Mouse (Mus musculus) embryonic fibroblast, embryonic 13.5 days (primary cell): ENCODE measurements around the gene B3galnt2. TPM values are rescaled to one million over a fixed set of nuclear protein-coding genes. Genes with fewer than 3 reads are reported as not detected.
"Not testable (repeated sequence)": the region's sequence is repeated elsewhere in the genome, so short reads cannot be mapped to it uniquely, and the experiment has no call there.

Source experiments
- H3K27ac ChIP-seq: 2 replicates; pipeline ENCODE4 v1.5.1; 2012; ENCODE audit warnings: low read length, control low read depth, inconsistent platforms; ENCODE audit not compliant: insufficient read depth
- H3K4me1 ChIP-seq: 2 replicates; pipeline ENCODE4 v1.6.1; 2011; ENCODE audit warnings: low read length; ENCODE audit not compliant: control insufficient read depth, insufficient read depth
- H3K4me3 ChIP-seq: 2 replicates; pipeline ENCODE4 v1.5.1; 2011; ENCODE audit warnings: mild to moderate bottlenecking, control low read depth, low read length; ENCODE audit not compliant: insufficient read depth
- CTCF ChIP-seq: IDR thresholded peaks from 2 replicates; pipeline ENCODE4 v1.5.1; 2011; ENCODE audit warnings: mild to moderate bottlenecking, control low read depth, low read length, moderate library complexity, borderline replicate concordance; ENCODE audit not compliant: insufficient read depth
- POLR2A ChIP-seq: IDR thresholded peaks from 2 replicates; pipeline ENCODE4 v1.6.1; 2011; ENCODE audit warnings: low read depth, mild to moderate bottlenecking, control low read depth, low read length, moderate library complexity
- polyA plus RNA-seq: library from polyadenylated mRNA; stranded (reverse); fragments of >200 nt; gene quantifications from 2 replicates; pipeline ENCODE4 v1.2.4, GENCODE M21; 2011; ENCODE audit warnings: low read depth; ENCODE audit not compliant: missing spikeins, insufficient read length

The B3galnt2 gene
- polyA plus RNA-seq, 1 experiment = 44.5 TPM

DNA sequence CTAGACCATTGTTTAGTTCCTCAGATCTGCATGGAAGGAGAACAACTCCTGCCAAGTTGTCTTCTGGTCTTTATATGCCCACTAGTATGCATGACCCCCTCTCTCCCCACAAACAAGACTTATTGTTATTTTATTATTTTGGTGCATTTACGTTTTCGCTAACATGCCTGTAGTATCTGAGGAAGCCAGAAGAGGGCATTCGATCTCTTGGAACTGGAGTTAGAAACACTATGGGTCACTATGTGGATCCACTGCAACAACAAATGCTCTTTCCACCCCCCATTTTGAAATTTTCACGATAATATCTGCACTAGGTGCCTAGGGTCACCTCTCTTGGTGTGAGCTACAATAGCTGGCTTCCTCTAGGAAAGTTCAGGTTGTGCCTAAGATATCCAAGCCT, 49.8 kb downstream of the B3galnt2 start:
- no peak overlapping the region for H3K27ac ChIP-seq
- no peak overlapping the region for H3K4me3 ChIP-seq
- no peaks in the 10 kb centered on the region for H3K4me1 ChIP-seq
- TF ChIP-seq POLR2A (no peak), CTCF (no peak)

DNA sequence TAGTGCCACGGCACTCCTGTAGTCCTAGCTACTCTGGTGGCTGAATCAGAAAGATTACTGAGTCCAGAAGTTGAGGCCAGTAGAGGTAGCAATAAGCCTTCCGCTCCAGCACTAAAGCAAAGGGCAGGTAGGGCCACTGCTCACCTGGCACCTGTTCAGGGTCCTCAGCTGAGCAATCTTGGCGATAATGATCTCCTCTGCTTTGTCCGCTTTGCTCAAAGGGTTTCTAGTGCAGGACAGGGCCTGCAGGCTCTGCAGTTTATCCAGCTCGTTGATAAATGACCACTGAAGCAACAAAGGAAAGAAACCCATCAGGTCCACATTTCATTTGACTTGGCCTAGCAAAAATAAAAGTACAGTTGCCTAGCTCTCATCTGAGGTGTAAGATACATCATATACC, 50.7 kb downstream of the B3galnt2 start:
- TF ChIP-seq CTCF (no peak), POLR2A (no peak)
- Histone ChIP-seq H3K4me1 (no peaks in the 10 kb centered on the region), H3K4me3 (no peak overlapping the region), H3K27ac (no peak overlapping the region)

DNA sequence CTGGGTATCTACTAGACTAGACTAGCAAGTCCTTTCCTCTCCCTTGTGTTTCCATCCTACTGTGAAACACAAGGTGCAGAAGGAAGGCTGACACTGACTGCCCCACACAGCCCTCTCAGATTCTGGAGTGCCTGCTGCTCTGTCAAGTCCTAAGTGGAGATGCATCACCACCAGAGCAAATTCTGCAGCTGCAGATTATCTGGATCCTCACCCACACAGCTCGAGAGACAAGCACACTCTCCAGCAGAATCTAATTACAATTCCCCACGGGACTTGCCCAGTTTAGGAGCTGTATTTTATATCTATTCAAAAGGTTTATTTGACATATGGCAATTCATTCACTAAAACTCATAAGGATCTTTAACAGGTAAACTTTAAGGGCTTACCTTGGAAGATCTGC, 51.8 kb downstream of the B3galnt2 start:
- no peak overlapping the region for H3K4me3 ChIP-seq
- TF ChIP-seq CTCF (no peak), POLR2A (no peak)
- H3K27ac ChIP-seq = no peak overlapping the region
- no peaks in the 10 kb centered on the region for H3K4me1 ChIP-seq

DNA sequence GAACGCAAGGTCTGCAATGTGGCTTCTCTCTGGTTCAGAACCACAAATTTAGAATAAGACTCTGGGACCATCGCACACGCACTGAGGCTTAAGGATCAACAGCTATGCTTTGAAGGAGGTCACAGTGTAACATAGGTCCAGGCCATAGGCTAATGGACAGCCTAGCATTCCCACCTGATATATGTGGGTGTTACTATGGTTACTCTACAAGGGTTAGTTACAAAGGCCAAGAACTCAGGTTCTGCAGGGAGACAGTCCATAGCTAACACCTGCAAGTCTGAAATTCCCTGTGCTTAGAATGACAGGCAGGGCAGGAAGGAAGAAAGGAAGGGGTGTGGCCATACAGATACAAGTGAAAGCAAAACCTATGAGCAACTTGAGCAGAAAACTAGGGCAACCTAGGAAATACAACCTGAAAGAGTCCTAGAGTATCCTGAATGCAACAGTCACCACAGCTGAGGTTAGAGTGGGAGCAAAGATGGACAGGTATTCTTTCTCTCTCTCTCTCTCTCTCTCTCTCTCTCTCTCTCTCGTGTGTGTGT, 57.3 kb downstream of the B3galnt2 start:
- TF ChIP-seq POLR2A (no peak), CTCF (no peak)
- Histone ChIP-seq H3K4me3 (no peak overlapping the region), H3K4me1 (no peaks in the 10 kb centered on the region), H3K27ac (no peak overlapping the region)

DNA sequence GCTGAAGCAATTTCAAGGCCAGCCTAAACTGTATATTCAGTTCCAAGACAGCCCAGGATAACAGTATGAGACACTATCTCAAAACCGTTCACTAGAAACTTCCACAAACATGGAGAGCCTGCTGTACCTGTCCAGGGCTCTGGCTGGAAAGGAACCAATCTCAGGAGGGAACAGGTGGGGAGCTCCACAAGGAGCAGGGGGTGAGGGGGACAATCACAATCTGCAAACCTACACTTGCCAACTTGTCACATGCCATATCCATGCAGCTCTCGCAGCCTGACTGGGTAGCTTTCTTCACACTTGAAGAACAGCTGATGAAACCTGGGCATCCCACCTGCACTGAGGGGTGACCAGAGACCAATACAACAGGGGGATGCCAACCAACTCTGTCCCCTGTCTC, 59.7 kb downstream of the B3galnt2 start:
- no peaks in the 10 kb centered on the region for H3K4me1 ChIP-seq
- H3K4me3 ChIP-seq = no peak overlapping the region
- TF ChIP-seq POLR2A = no peak
- no peak for TF ChIP-seq CTCF
- H3K27ac ChIP-seq = no peak overlapping the region

DNA sequence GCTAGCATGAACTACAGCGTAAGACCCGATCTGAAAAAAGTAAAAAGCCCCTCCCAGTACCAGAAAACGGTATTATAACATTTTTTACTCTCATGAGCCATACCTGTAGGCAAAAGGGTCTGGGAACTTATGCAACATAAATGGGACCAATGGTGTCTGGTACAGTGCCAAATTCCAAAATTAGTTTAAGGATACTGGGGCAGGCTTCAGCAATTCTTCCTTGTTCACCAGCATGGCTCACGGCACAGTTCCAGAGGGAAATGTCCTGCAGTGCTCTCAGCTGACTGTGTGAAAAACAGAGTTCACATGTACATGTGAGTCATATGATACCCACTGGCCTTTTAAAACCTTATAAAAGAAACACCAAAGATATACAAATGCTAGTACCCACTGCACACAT, 60.3 kb downstream of the B3galnt2 start:
- Histone ChIP-seq H3K4me3 (no peak overlapping the region), H3K4me1 (no peaks in the 10 kb centered on the region), H3K27ac (no peak overlapping the region)
- TF ChIP-seq CTCF (no peak), POLR2A (no peak)

DNA sequence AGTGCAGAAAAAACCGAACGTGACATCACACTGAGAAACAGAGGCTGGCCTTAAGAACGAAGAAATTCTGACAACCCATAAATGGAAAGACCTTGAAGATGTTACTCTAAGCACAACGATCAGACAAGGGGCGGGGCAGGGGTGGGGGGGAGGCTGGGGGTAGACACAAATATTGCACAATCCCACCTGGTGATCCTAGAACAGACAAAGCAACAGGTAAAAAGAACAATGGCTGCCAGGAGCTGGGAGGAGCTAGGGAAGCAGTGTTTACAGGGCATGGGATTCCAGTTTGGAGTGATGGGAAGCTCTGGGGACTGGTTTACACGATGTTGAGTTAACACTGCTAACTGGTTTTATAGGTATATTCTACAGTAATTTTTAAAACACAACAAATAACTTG, 61.3 kb downstream of the B3galnt2 start:
- H3K4me1 ChIP-seq = no peaks in the 10 kb centered on the region
- H3K4me3 ChIP-seq = no peak overlapping the region
- H3K27ac ChIP-seq = no peak overlapping the region
- TF ChIP-seq POLR2A = no peak
- TF ChIP-seq CTCF = no peak

DNA sequence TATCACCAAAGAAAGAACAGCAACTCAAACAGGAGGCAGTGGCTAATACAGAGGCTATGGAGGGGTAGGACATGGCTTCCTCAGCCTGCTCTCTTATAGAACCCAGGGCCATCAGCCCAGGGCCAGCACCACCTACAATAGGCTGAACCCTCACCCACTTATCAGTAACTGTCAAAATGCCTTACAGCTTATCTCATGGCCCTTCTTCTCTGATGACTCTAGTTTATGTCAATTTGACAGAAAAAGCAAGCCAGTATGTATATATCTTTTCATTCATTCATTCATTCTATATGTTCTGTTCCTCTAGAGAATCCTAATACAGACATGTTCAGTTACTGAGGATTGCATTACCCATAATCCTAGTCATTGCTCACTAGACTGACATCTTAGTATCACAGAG, 64.0 kb downstream of the B3galnt2 start:
- Histone ChIP-seq H3K4me1 (no peaks in the 10 kb centered on the region), H3K4me3 (no peak overlapping the region)
- TF ChIP-seq CTCF = no peak
- TF ChIP-seq POLR2A = no peak

DNA sequence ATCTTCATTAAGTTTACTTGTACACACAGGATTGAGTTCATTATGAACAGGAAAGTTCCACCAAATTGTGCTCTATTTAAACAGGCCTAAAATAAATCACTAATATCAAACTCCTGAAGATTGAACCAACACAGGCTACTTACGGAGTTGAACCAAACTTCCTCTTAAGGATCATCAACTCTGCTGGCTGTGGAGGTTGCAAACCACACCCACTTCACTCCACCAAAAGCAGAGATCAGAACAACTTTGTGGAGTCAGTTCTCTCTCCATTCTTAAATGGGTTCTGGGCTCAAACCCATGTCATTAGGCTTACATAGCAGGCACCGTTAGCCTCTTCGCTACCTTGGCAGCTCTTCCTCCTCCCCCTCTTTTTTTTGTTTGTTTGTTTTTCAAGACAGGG, 64.6 kb downstream of the B3galnt2 start:
- H3K27ac ChIP-seq = no peak overlapping the region
- H3K4me1 ChIP-seq = no peaks in the 10 kb centered on the region
- no peak for TF ChIP-seq CTCF
- no peak for TF ChIP-seq POLR2A
- no peak overlapping the region for H3K4me3 ChIP-seq

More for the DNA sequence above, 64.0 kb downstream of the B3galnt2 start:
- H3K27ac ChIP-seq = no peak overlapping the region

DNA sequence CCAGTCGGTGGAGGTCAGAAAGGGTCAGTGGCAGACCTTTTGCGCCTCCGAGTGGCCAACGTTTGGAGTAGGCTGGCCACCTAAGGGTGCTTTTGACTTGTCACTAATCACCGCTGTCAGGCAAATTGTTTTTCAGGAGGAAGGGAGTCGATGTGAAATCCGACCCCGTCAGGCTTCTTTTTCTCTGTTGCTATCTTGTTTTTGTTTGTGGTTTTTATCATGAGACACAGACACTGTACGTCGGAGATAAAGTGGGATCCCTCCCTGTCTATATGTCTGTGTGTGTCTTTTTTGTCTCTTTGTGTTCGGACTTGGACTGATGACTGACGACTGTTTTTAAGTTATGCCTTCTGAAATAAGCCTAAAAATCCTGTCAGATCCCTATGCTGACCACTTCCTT, 67.1 kb downstream of the B3galnt2 start:
- not testable (repeated sequence) for H3K27ac ChIP-seq, H3K4me3 ChIP-seq, H3K4me1 ChIP-seq

DNA sequence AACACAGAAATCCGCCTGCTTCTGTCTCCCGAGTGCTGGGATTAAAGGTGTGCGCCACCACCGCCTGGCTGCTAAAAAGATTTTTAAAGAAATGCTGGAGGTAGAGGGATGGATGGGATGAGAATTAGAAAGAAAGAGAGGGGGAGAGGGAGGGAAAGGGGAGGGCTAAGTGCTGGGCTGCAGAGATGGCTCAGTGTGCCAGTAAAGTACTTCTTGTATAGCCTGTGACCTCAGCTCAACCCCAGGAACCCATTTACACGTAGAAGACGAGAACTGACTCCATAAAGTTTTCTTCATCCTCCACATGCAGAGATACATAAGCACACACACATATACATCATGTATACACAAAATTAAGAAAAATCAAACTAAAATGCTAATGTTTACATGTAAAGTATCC, 71.3 kb downstream of the B3galnt2 start:
- TF ChIP-seq POLR2A (no peak), CTCF (no peak)
- no peak overlapping the region for H3K4me3 ChIP-seq
- no peak overlapping the region for H3K27ac ChIP-seq
- no peaks in the 10 kb centered on the region for H3K4me1 ChIP-seq
